Mouse (Mus musculus) adrenal gland, postnatal 10 days (tissue): ENCODE measurements at regions not wholly inside any gene's neighbourhood (a gene's known extent, or its start where the extent isn't known, plus 50 kb on each side); places are given as distances from the start of the nearest gene placed in this dataset.

Source experiments
- DNase-seq: peaks from one replicate; pipeline ENCODE4 v3.0.0; 2021; ENCODE audit warnings: mixed read lengths

DNA sequence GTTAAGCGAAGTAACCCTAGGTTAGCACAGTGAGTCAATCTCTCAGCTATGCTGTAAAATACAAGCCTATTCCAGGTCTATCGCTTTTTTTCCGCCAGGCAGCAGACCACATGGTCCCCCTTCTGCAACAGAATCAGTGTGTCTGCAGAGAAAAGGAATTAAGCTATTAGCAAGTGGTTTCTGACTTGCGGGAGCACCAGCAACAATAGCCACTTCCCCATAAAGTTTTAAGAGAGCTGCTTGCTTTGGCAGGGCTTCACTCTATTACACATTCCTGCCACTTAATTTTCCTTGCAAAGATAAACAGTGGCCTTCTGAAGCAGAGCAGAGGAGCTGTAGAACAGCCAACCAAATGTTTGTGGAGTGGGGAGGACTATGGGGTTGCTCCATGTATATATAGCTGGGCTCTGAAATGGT is 59.8 kb upstream of the Osmr start:
- no peak for DNase-seq

DNA sequence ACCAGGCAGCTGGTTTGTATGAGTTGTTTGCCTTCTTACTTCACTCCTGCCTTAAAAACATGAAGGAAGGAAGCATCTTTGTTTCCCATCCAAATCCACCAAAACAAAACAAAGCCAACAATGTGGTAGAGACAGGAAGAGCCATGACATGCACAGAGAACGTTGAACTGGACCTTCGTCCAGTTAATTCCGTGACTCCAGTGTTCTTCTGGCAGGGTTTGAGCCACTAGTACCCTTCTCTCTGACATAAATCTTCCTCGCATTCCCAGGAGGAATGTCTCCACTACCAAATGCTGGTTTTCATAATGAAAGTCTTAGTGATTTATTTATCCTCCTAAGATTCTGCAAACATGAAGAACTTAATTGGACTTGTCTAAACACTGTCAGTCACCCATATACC is 66.7 kb upstream of the Osmr start:
- DNase-seq, result no peak

DNA sequence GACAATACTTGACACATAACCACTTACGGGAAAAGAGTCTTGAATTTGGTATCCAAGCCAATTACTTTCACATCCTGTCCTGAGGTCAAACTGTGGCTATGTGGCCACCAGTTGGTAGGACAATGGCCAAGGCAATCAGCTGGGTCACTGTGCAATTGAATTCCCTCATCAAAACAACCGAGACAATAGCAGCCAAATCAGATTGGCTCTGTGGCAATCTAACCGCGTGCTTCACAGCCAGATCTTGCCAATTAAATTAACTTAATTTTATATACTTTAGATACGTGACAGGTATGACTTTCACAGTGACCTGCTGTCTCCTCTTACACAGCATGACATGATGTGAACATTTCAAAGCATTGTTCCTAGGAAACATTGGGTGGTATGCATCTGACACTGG is 74.5 kb upstream of the Osmr start:
- DNase-seq, result no peak

DNA sequence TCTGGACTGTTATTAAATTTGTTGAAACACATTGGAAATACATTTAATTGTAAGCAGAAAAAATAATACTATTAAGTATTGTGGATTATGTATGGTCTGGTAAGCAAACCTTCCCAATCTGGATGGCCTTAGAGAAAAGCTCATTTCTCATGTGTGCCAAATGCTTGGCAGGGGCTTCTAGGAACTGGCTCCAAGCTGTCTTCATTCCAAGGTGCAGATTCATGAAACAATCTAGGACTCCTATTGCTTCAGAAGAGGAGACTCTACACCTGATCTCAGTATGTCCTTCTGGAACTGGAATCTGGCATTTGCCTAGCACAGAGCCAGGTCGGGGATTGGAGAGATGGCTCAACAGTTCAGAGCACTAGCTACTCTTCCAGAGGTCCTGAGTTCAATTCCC is 74.9 kb upstream of the Osmr start:
- DNase-seq, result no peak

DNA sequence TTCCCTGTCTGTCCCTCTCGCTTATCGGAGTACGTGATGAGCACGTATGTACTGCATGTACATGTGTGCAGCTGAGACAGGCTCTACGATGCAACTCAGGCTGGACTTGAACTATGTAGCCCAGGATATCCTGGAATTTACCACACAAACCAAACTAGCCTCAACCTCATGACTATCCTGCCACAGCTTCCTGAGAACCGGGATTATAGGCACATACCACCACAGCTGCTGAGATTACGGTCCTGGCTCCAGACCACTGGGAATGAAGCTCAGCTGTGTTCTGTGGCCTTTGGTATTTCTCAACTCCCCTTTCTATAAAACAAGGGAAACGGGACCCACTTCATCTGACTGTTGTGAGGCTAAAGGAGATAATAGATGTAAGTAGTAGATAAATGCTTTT is 75.7 kb upstream of the Osmr start:
- no peak for DNase-seq

DNA sequence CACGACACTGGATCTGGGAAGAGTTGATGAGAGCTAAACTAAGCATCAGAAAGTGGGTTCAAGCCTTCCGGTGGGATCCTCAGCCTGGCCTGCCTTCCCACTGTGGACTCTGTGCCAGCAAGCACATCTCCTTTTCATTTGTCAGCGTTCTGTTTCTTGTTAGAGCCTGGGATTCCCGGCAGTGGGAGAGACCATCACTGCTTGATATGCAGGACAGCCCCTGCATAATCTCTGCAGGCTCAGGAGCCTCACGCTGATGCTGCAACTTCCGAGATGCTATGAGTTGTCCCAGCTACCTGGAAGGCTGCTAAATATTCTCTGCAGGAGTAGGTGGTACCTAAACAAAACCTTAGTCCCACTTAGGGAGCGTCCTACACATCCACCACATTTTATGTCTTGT is 78.8 kb upstream of the Osmr start:
- DNase-seq, result no peak

DNA sequence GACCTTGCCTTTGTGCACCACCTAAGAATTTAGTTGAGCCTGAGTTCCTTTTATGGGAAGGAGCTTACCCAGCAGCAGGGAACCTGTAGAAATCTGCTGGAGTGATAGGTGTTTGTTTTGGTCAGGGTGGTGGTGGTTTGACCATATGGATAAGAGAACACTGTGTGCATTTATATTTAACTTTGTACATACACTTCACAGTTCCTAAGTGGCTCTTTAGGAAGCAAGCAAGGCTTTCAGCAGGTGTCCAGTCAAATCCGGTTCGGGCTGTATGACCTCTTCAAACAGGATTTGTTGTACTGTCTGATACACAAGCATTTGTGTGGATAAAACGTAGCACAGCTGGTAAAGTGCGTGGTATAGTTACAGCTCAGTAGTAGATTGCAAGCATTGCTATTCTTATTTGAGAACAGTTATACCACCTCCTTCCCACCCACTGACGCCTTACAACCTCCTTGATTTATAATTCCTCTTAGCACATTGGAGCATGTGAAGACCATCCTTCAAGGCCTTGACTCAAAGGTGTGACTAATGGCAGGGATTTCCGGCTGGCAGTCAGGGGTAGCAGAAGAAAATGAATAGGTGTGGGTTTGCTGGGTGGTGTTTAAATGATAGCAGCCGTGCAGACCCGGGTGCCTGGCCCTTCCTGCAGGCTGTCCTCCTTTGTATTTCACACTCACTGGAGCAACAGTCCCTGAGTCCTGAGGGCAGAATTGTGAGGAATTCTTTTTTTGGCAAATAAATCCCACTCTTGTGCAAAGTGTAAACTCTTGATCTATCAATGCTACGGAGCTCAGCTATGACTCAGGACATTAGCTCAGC is 79.4 kb upstream of the Osmr start:
- no peak for DNase-seq

DNA sequence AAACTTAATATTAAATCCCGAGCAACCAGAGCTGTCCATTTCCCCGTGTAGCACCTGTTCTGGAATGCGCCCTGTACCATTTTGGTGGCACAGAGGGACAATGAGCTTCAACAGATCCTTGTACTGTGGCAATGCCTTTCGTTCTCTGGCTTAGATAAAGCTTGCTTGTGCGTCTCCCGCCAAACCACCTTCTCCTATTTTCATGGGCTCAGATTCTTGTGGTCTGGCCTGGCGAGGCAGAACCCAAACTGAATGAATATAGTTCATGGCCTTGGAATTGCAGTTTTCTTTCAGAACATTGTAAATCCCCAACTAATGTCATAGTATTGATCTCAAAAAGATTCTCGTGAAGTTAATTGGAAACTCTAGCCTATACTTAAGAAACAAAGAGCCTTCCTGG is 85.1 kb upstream of the Osmr start:
- DNase-seq, result no peak

DNA sequence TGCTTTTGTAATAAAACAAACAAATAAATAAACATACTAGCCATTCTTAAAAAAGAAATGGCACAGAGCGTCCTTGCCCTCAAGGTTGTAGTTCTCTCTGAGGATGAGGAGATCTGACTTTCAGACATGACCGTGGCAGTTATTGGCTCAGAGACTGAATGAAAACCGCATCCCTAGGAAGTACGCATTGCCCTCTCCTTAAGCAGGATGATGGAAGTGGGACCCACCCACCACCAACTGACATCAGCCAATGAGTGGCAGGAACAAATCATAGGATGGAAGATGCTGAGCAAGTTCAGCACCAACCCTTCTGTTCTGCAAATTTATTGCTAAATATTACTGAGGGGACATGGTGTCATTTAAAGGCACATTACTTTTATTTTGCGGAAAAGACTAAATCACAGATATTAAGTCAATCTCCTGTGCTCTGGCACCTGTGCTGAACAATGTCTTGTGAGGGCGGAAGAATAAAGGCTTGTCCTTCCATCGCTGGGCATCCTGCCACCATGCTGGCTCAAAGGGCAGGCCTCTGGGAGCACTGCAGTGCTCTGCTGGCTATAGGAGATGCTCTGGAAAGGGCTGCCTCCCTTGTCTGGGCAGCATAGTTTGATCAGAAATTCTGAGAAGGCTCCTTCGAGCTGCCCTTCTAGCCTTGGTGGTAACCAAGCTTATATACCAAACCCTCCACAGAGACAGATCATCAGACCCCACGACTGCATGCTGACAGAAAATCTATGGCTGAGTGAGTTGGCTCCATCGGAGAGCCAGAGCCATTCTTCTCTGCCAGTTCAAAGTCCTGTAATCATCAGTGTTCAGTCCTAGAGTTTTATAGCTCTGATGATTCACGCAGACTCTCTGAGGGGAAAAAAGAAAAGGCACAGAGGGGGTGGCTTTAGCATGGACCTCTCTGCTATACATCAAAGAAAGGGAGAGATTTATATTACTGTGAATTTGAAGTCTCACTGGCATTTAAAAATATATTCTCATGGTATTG is 86.3 kb upstream of the Osmr start:
- DNase-seq, result peak; percentile 61

DNA sequence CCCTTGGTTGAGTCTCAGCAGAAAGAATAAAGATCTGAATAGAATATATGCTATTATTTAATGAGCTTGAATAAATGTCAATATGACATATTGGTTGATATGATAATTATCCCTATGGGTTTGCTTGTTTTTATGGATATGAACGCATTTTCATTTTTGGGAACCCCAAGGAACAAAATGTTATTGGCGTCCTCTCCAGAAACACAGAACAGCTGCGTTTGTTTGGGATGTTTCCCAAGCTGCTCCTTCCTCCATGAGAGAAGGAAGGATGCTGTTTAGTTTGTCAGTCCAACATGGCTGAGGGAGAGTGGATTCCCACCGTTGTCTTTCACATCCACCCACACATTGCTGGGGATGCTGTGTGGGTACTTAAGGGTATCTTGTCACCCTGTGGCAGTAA is 89.9 kb upstream of the Osmr start:
- DNase-seq, result no peak

DNA sequence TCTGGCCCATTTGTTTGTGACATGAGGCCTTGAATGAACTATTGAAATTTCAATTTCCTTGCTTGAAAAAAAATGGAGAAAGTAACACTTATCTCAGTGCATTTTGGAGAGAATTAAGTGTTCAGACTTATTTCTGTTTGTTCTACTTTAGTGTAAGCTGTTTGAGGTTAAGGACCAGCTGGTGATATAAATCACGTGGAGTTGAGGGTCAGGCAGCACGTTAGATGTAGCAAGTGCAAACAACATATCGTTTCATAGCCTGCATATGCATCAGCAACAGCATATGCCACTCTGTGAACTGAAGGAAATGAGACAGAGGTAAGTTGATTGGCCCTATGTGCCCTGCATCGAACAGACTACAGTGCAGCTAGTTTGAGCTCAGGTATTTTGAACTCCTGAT is 90.7 kb upstream of the Osmr start:
- no peak for DNase-seq

DNA sequence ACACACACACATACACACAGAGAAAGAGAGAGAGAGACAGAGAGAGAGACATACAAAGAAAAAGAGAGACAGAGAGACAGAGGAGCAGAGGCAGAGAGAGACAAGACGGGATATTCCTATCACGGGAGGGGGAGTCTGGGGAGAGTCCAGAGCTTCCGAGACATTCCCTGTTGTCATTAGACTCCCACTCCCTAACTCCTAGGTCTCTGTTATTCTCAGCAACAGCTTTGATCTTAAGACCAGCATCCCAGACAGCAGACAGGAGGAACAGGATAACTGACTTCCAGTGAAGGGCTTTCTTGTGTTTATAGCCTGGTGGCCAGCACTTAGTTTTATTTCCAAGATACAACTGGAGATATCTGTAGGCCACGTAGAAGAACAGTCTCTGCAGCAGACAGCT is 99.6 kb upstream of the Osmr start:
- DNase-seq, result no peak

DNA sequence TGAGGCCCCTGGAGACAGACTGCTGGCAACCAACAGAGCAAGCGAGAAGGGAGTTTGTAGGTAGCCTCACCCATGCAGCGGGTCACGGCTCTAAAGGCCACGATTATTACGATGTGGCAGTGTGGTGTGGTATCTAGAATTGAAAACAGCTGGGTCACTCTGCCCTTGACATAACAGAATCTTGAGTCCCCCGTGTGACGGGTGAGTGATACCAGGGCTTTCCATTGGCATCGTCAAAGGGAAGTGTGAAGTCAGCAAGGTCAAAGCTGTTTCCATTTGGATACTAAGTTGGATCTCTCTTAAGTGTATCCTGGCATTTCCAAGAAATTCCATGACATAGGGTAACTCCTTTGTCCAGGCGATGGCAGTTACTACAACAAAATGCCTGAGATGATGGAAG is 106.7 kb upstream of the Osmr start:
- no peak for DNase-seq

DNA sequence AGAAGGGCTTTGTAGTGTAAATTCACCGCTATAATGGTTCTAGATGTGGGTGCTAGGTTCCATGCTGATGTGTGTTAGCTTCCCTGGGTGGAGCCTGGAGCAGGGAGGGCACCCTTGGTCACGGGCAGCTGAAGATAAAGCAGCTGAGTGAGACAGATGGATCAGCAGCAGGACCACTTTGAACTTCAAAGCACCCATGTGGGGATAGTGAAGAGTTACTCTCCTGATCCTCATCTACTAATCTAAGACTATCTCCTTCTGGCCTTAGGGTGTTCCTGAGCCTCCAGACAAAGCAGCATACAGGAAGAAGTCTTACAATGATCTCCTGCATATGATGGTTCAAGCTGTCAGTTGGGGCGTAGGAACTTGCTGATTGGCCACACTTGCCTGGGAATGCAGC is 107.1 kb upstream of the Lifr start:
- DNase-seq, result no peak

DNA sequence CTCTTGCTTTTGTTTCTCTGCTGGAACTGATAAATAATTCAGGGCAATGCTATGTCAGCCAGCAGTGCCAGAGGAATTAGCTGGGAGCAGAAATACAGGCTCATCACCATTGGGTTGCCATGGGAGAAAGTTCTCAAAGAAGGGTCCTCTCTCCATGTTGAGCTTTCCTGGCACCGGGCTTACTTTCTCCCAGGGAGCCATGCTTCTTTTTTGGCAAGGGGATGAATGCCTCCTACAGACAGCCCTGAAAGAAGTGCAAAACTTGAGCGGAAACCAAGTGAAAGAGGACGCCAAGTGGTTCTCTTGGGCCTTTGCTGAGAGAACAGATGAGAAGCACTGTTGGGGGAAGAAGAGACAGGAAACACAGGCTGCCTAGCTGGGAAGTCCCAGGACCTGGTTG is 102.2 kb upstream of the Lifr start:
- DNase-seq, result peak; percentile 22

DNA sequence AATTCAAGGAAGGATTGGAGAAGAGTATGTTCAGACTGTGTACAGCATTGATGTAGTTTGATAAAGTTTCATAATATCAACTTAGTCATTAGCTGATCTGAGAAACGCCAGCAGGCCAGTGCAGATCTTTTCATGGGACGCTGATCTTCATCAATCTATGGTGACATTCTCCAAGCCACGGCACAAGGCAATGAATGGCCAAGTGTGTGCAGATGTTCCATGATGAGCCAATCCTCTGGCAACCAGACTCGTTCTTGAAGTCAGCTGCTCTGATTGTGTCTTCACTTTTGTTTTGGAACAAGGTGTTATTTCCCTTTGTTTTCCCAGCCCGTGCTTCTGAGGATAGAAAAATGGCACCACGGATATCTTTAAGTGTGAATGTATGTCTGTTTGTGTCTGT is 101.3 kb upstream of the Lifr start:
- no peak for DNase-seq

DNA sequence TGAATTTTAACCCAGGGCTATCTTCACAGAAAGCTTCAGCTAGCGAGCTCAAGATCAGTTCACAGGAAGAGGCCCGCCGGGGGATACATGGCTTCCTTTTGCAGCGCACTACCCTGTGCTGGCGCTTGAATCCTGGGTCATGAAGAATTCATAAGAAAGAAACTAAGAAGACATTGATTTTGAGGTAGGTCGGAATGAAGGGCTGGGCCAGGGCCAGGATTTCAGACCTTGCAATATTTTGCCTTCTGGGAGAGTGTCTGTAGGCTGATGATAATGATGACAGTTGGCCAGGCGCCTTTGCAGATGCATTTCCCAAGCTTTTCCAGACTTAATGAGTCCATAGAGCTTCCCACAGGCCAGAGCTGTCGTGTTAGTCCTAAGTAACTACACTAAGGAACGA is 97.2 kb upstream of the Lifr start:
- no peak for DNase-seq

DNA sequence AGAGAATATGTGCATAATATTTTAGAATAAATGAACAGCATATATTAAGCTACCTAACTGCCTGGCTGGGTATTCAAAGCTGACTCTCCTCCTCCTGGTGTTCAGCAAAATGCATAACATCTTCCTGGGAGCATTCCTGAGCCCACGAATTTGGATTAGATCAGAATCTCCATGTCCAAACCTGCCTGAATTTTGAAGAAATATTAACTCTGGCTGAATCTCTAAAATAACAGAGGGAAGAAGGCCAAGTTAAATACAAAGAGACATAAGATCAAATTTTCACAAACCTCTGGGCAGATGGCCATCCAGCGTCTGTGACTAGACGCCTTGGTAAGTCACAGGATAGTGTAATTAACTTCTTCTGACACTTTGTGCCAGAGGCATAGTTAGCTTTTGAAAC is 95.2 kb upstream of the Lifr start:
- DNase-seq, result no peak

DNA sequence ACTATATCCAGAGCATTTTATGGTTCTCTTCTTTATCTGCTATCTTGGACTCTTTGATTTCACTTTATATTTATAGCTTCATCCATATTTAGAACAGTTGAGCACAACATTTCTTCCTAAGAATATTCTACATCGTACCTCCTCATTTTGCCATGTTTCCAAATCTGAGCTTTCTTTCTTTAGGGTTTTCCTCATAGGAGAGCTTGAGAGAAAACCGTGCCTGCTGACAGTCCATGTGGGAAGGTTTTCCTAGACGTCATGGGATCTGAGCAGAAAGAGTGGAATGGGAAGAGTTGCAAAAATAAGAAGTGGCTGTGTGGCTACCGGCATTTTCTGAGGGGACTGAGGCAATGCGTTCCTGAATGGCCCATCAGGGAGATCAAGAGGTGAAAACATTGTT is 92.5 kb upstream of the Lifr start:
- no peak for DNase-seq

DNA sequence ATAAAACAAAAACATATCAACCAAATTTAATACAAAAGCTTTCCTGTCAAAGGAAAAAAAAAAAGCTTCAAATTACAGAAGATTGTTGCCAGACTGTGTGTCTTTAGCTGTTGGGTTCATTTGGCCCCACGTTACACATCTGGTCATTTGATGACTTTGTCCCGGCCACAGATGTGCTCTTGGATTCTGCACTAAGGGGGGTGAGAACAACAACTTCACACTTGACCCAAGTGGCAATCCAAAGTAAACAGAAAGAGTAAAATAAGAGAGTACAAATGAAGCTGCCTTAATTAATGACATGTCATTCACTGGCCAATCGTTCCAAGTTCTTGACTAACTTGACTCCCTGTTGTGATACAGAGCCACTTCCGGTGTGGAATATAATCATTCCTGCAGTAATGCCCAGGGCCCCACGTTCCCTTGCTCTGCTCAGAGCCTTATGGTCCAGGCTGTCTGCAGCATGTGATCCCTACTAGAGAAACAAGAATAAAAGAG is 91.8 kb upstream of the Lifr start:
- no peak for DNase-seq

DNA sequence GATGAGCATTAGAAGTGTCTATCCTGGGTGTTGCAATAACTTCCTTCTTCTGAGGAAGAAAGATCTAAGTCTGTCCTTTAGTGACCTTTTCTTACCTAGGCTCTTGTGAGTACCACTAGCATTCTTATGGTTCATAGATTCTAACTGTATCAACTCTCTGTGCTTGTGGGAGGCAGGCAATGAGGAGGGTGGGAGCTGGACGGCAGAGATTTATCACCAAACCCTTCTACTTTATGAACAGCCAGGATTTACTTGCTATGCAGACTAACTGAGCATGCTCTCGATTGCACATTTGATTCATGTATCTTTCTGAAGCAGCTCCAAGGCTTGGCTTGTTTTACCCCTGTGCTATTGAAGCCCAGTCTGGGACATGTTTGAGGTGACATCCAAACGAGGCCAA is 90.7 kb upstream of the Lifr start:
- no peak for DNase-seq

DNA sequence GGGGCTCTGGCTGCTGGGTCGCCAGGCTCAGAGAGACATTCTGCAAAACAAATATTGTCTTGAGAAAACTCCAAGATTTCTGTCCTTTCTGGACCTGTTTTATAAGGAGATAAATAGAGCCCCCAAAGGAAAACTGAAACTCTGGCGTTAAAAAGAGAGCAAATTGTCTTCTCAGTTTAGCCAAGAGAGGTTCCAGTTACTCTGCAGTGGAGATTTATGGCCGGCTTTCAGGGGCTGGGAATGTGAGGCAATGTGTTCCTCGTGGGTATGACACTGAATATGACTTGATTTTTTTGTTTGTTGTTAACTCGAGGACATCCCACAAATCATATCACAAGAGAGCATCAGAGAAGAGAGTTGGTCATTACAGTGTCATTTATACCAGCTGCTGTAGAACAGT is 88.2 kb upstream of the Lifr start:
- DNase-seq, result no peak

DNA sequence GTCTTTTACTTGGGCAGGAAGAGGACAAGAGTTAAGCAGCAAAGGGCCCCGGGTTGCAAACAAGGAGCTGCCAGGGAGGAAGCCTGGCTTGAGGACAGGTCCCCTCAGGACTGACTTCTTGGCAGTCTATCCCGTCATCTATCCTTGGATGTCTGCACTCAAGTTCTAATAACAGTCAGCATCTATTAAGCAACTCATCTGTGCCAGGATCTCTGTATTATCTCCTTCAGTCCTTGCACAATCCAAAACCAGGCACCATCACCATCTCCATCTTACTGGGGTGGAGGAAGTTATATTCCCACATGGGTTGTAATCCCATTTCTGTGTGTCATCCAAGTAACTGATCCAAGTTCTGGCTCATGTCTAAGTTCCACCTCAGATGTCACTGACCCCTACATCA is 87.1 kb upstream of the Lifr start:
- no peak for DNase-seq

DNA sequence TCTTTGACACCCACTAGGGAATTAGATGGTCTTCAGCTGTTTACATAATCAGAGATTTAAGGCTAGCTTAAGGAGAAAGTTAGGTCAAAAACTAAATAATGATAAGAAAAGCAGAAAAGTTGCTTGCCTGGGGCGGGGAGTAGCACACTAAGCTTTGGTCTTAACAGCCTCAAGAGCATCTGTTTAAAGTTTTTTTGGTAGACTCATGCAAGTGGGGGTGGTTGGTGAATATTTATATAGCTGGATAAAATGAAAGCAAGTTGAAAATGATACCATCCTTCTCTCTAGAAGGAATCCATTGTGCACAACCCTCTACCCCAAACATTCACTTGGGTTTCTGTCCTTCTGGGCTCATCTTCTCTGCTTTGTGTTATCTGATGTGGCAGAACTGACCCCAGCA is 85.3 kb upstream of the Lifr start:
- no peak for DNase-seq
